Mouse (Mus musculus) cerebellum, adult 8-10 months (tissue): Measurements from ENCODE around the gene 1810062G17Rik.

Experiments
- DNase-seq: peaks from one replicate; pipeline ENCODE4 v3.0.0; 2022

The 1810062G17Rik gene

GRCm38 (mm10) chr3:36511491-36511890 is 35.8 kb downstream of the 1810062G17Rik start:
- no peak for DNase-seq

- no peak for DNase-seq
Measured at GRCm38 (mm10) chr3:36516196-36516595, 40.5 kb downstream of the 1810062G17Rik start.

GRCm38 (mm10) chr3:36521073-36522060 is 45.6 kb downstream of the 1810062G17Rik start, which contains the start of gene Gm11549:
Gene Gm11549 (minus strand): TSS chr3:36521813.
- DNase-seq, result no peak

GRCm38 (mm10) chr3:36522137-36522536 is 46.4 kb downstream of the 1810062G17Rik start:
- no peak for DNase-seq

- no peak for DNase-seq
Measured at GRCm38 (mm10) chr3:36524466-36524865, 48.7 kb downstream of the 1810062G17Rik start.

GRCm38 (mm10) chr3:36530345-36530744 is 54.6 kb downstream of the 1810062G17Rik start:
- no peak for DNase-seq

- no peak for DNase-seq
Measured at GRCm38 (mm10) chr3:36530781-36531180, 55.0 kb downstream of the 1810062G17Rik start.

- DNase-seq, result no peak
Measured at GRCm38 (mm10) chr3:36531242-36531641, 55.5 kb downstream of the 1810062G17Rik start.
